8 mouse cellular contexts compared by ENCODE assay signal in genomic region chr16:45723172-45723901, GRCm38 (mm10). TPM values are rescaled to one million over a fixed set of nuclear protein-coding genes. Genes with fewer than 3 reads are reported as not detected.
DNase-seq lines count a peak whose midpoint lies in the region; ATAC-seq and TF ChIP-seq lines count a peak whose summit lies in the region.
"Had no signal": no experiment of that assay in that cellular context is flagged by ENCODE, and none has a peak within 500 bp of the region (broad histone marks: within the 10 kb centered on the region; RNA-seq: fewer than 3 reads in every experiment).

No protein-coding gene starts in this region.

- no peak overlapping the region for H3K27ac ChIP-seq in intestine, postnatal 0 days (ENCODE audit: low read depth, low read length)
- H3K27ac ChIP-seq in stomach, embryonic 14.5 days (ENCODE audit: low read length): no peak overlapping the region
- H3K27ac ChIP-seq in thymus, adult 2 months (ENCODE audit: control insufficient read depth, insufficient read depth, low read length): no peak overlapping the region
- H3K27ac ChIP-seq: liver, embryonic 15.5 days had no signal

- H3K4me1 ChIP-seq in intestine, postnatal 0 days (replicated peaks; ENCODE audit: control insufficient read depth, insufficient read depth, low read length): no peaks in the 10 kb centered on the region
- H3K4me1 ChIP-seq in stomach, embryonic 14.5 days (ENCODE audit: control insufficient read depth, insufficient read depth, low read length): 0 out of 2 replicates have a peak, but pooled peaks cover 6% of the 10 kb centered on the region
- H3K4me1 ChIP-seq in thymus, adult 2 months (replicated peaks; ENCODE audit: control insufficient read depth, insufficient read depth, low read length): peaks cover 11% of the 10 kb centered on the region

- ATAC-seq in intestine, postnatal 0 days: no peak
- ATAC-seq in stomach, embryonic 14.5 days (ENCODE audit: insufficient number of reproducible peaks, insufficient read depth, low FRiP score, low read depth): no peak

- H3K27me3 ChIP-seq in intestine, postnatal 0 days (replicated peaks; ENCODE audit: control insufficient read depth, insufficient read depth, low read length): no peaks in the 10 kb centered on the region
- H3K27me3 ChIP-seq in stomach, embryonic 14.5 days (ENCODE audit: control insufficient read depth, insufficient read depth, low read length): no peaks in the 10 kb centered on the region
- H3K27me3 ChIP-seq in thymus, adult 2 months (ENCODE audit: control insufficient read depth, insufficient read depth, low read length): no peaks in the 10 kb centered on the region; the same call in 1 of the 2 replicates

- DNase-seq in right cerebral cortex, adult 18-20 months: peak; percentile 25
- no peak for DNase-seq in right cerebral cortex, postnatal 36 days (ENCODE audit: low spot score in 2 of 2)
- peak; percentile 24 for DNase-seq in embryo, embryonic 9.5 days (ENCODE audit: extremely low spot score)
- no peak for DNase-seq in thymus, adult 2 months
- DNase-seq in adrenal gland, postnatal 4 days (ENCODE audit: low spot score in 2 of 2): no peak

- TF ChIP-seq POLR2A in thymus, adult 2 months (IDR thresholded peaks at IDR 0.05; ENCODE audit: control insufficient read depth, extremely low read depth, insufficient read depth, low read length, poor library complexity): no peak

- no peaks in the 10 kb centered on the region for H3K36me3 ChIP-seq in intestine, postnatal 0 days (ENCODE audit: control insufficient read depth, insufficient read depth)
- no peaks in the 10 kb centered on the region; the same call in 1 of the 2 replicates for H3K36me3 ChIP-seq in stomach, embryonic 14.5 days (ENCODE audit: control insufficient read depth, insufficient read depth, low read length)
- no peaks in the 10 kb centered on the region for H3K36me3 ChIP-seq in thymus, adult 2 months (ENCODE audit: control insufficient read depth, insufficient read depth, low read length)

- H3K9me3 ChIP-seq in intestine, postnatal 0 days (ENCODE audit: control insufficient read depth): no peaks in the 10 kb centered on the region
- H3K9me3 ChIP-seq in stomach, embryonic 14.5 days (ENCODE audit: control insufficient read depth, low read depth, low read length): no peaks in the 10 kb centered on the region
- H3K9me3 ChIP-seq: liver, embryonic 15.5 days had no signal

- peak overlapping the region; percentile 82; the same call in 1 of the 2 replicates for H3K4me2 ChIP-seq in intestine, postnatal 0 days (replicated peaks; ENCODE audit: low read depth)
- H3K4me2 ChIP-seq in stomach, embryonic 14.5 days (replicated peaks; ENCODE audit: low read depth, low read length): peak overlapping the region; percentile 83

- TF ChIP-seq CTCF in intestine, postnatal 0 days (IDR thresholded peaks at IDR 0.05; ENCODE audit: low read depth): no peak
- no peak for TF ChIP-seq CTCF in thymus, adult 2 months (IDR thresholded peaks at IDR 0.05; ENCODE audit: borderline replicate concordance, control insufficient read depth, extremely low read depth, insufficient read depth, low read length, poor library complexity)

- peak overlapping the region; percentile 44; the same call in 1 of the 2 replicates for H3K4me3 ChIP-seq in intestine, postnatal 0 days (ENCODE audit: low read depth, low read length)
- H3K4me3 ChIP-seq in stomach, embryonic 14.5 days (ENCODE audit: low read depth, low read length): peak overlapping the region; percentile 40
- H3K4me3 ChIP-seq in thymus, adult 2 months (ENCODE audit: control insufficient read depth, insufficient read depth, low read length): no peak overlapping the region

- WGBS in intestine, postnatal 0 days: 72% methylated on average over 6 of the region's 6 CpGs
- 47% methylated on average over 6 of the region's 6 CpGs for WGBS in stomach, embryonic 14.5 days
- WGBS in thymus, adult 2 months: 81% methylated on average over 6 of the region's 6 CpGs

- no peak overlapping the region for H3K9ac ChIP-seq in intestine, postnatal 0 days (ENCODE audit: low read depth, low read length)
- H3K9ac ChIP-seq in stomach, embryonic 14.5 days (replicated peaks; ENCODE audit: low read depth, low read length): no peak overlapping the region
- H3K9ac ChIP-seq: liver, embryonic 15.5 days had no signal

RNA-seq across cellular contexts. Expression of gene Tagln3, which starts 1.1 kb away (rescaled TPM):
- 10.7 and 13.7 TPM in 2 replicates for polyA plus RNA-seq in intestine, postnatal 0 days (2015; fragmentation: Nextera tagmentation; extraction: Ambion mirVana)
- 36.7 and 37.4 TPM in 2 replicates for polyA plus RNA-seq in stomach, embryonic 14.5 days (2014; fragmentation: Nextera tagmentation; extraction: Ambion mirVana)
- 1.2 TPM in 2 replicates for polyA plus RNA-seq in thymus, adult 2 months (2012; rRNA removed)
- 10 to 100 TPM; 15.5 to 20.6 TPM for total RNA-seq in adrenal gland, postnatal 4 days (2021)

RNA-seq across cellular contexts. Expression of gene Abhd10, which starts 19.4 kb away (rescaled TPM):
- 22.4 and 24.6 TPM in 2 replicates for polyA plus RNA-seq in intestine, postnatal 0 days (2015; fragmentation: Nextera tagmentation; extraction: Ambion mirVana)
- polyA plus RNA-seq in stomach, embryonic 14.5 days (2014; fragmentation: Nextera tagmentation; extraction: Ambion mirVana): 35.6 and 35.7 TPM in 2 replicates
- polyA plus RNA-seq in thymus, adult 2 months (2012; rRNA removed): 10.4 and 11.4 TPM in 2 replicates
- total RNA-seq in adrenal gland, postnatal 4 days (2021): 10 to 100 TPM; 31.8 to 36.8 TPM

RNA-seq across cellular contexts. Expression of gene Tmprss7, which starts 29.9 kb away (rescaled TPM):
- polyA plus RNA-seq in intestine, postnatal 0 days (2015; fragmentation: Nextera tagmentation; extraction: Ambion mirVana): 0.21 and 0.22 TPM in 2 replicates
- polyA plus RNA-seq in stomach, embryonic 14.5 days (2014; fragmentation: Nextera tagmentation; extraction: Ambion mirVana): 0.21 TPM in 1 of 2 replicates, not detected in the other
- 0.07 and 0.34 TPM in 2 replicates for polyA plus RNA-seq in thymus, adult 2 months (2012; rRNA removed)
- under 1 TPM; 0.11 to 0.17 TPM for total RNA-seq in adrenal gland, postnatal 4 days (2021)

Comparison
In these comparisons a context has a peak if more than half of its experiments do, and no peak if none do; other contexts are left out.
1. DNase-seq: peak in right cerebral cortex, adult 18-20 months (single experiment) and embryo, embryonic 9.5 days (single experiment); none in right cerebral cortex, postnatal 36 days (0 of 2), thymus, adult 2 months (single experiment) and adrenal gland, postnatal 4 days (0 of 2).